15 mouse cellular contexts compared by ENCODE assay signal in the genomic region with DNA sequence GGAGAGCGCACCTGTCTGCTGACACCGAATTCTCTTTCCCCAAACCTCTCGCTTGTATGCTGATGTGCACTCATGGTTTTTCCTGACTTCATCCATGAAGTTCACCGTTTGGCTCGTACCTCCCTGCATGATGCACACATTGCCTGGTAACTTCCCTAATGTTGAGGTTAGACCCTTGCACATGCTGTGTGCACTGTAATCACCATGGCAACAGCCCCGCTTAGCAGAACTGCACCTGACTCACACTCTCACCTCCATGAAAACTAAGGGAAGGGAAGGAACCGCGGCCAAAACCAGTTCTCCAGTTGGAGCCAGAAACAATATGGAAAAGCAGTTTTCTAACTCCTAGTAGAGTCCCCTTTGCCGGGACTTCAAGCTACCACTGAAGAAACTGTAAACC.
DNase-seq lines count a peak whose midpoint lies in the region; ATAC-seq lines count a peak whose summit lies in the region.
"Had no signal": no experiment of that assay in that cellular context is flagged by ENCODE, and none has a peak within 500 bp of the region (broad histone marks: within the 10 kb centered on the region; RNA-seq: fewer than 3 reads in every experiment).

No protein-coding gene starts in this region.

- peak; percentile 71 for DNase-seq in heart, adult 11 months
- DNase-seq in heart, adult 18-20 months: no peak
- DNase-seq in R1 (ENCODE audit: low read depth, low spot score): peak; percentile 67
- DNase-seq in urinary bladder, postnatal 36 days (ENCODE audit: low spot score in 2 of 2): no peak
- DNase-seq: adrenal gland, postnatal 25 days; cerebellum, adult 11 months; gastrocnemius, postnatal 14 days; heart, postnatal 10 days; heart, postnatal 4 days; kidney, adult 18-20 months had no signal

- 0 out of 2 replicates have a peak, but pooled peaks have one; percentile 32 for ATAC-seq in common myeloid progenitor, adult 5-6 weeks (replicated peaks; ENCODE audit: low read depth, poor library complexity, severe bottlenecking)
- ATAC-seq in CD4-positive, CD25-positive, alpha-beta regulatory T cell, adult 4 months: no peak
- ATAC-seq: activated CD4-positive, CD25-positive, alpha-beta regulatory T cell, adult 4 months; forebrain, embryonic 16.5 days; intestine, embryonic 15.5 days had no signal

Comparison
In these comparisons a context has a peak if more than half of its experiments do, and no peak if none do; other contexts are left out.
1. DNase-seq: peak in heart, adult 11 months (single experiment) and R1 (single experiment); none in heart, adult 18-20 months (0 of 2) and urinary bladder, postnatal 36 days (0 of 2).